Mouse (Mus musculus): ENCODE measurements around the gene Stoml3.

GRCm38 (mm10) chr3:53446801-53447200 lies 41.7 kb upstream of the Stoml3 start:
- TF ChIP-seq CTCF (IDR thresholded peaks at IDR 0.05; ENCODE audit: extremely low read depth, insufficient read depth, low read length) (no peak), POLR2A (IDR thresholded peaks at IDR 0.05; ENCODE audit: extremely low read depth, insufficient read depth, low read length) (no peak)
